Mouse (Mus musculus) urinary bladder, postnatal 36 days (tissue): ENCODE measurements around the gene Ankrd6.

Experiments
- DNase-seq, 2 experiments: peaks; one replicate each; pipeline ENCODE4 v3.0.0; 2022; ENCODE audit warnings: low spot score in 2 of 2, mixed read lengths in 1 of 2

Gene Ankrd6

GRCm38 (mm10) chr4:32951035-32951940, 647 bp upstream of the Ankrd6 start:
- DNase-seq, result no peak

- no peak for DNase-seq
Measured at GRCm38 (mm10) chr4:32948696-32949095, 1.9 kb downstream of the Ankrd6 start.

- DNase-seq, result no peak
Measured at GRCm38 (mm10) chr4:32947631-32948030, 3.0 kb downstream of the Ankrd6 start.

- DNase-seq, result no peak
Measured at GRCm38 (mm10) chr4:32940984-32941383, 9.7 kb downstream of the Ankrd6 start.

GRCm38 (mm10) chr4:32939964-32940363, 10.7 kb downstream of the Ankrd6 start:
- DNase-seq, result no peak

GRCm38 (mm10) chr4:32939521-32939920, 11.1 kb downstream of the Ankrd6 start:
- DNase-seq, result no peak

- no peak for DNase-seq
Measured at GRCm38 (mm10) chr4:32936762-32937341, 13.8 kb downstream of the Ankrd6 start.

- no peak for DNase-seq
Measured at GRCm38 (mm10) chr4:32932056-32932455, 18.6 kb downstream of the Ankrd6 start.

- no peak for DNase-seq
Measured at GRCm38 (mm10) chr4:32929750-32930149, 20.9 kb downstream of the Ankrd6 start.

- no peak for DNase-seq
Measured at GRCm38 (mm10) chr4:32928692-32929448, 21.8 kb downstream of the Ankrd6 start.

GRCm38 (mm10) chr4:32923891-32924294, 26.7 kb downstream of the Ankrd6 start:
- no peak for DNase-seq

- no peak for DNase-seq
Measured at GRCm38 (mm10) chr4:32923436-32923835, 27.2 kb downstream of the Ankrd6 start.

- DNase-seq, result no peak
Measured at GRCm38 (mm10) chr4:32922871-32923270, 27.8 kb downstream of the Ankrd6 start.

- DNase-seq, result no peak
Measured at GRCm38 (mm10) chr4:32920863-32921262, 29.8 kb downstream of the Ankrd6 start.

- DNase-seq, result no peak
Measured at GRCm38 (mm10) chr4:32918571-32918970, 32.1 kb downstream of the Ankrd6 start.

- no peak for DNase-seq
Measured at GRCm38 (mm10) chr4:32916689-32917385, 33.8 kb downstream of the Ankrd6 start.

GRCm38 (mm10) chr4:32915928-32916327, 34.7 kb downstream of the Ankrd6 start:
- DNase-seq, result no peak

GRCm38 (mm10) chr4:32909996-32910395, 40.6 kb downstream of the Ankrd6 start:
- DNase-seq, result no peak

GRCm38 (mm10) chr4:32909241-32909979, 41.2 kb downstream of the Ankrd6 start:
- DNase-seq, result no peak

GRCm38 (mm10) chr4:32907631-32908030, 43.0 kb downstream of the Ankrd6 start:
- DNase-seq, result no peak

GRCm38 (mm10) chr4:32906627-32907026, 44.0 kb downstream of the Ankrd6 start:
- DNase-seq, result no peak
